Mouse (Mus musculus): ENCODE data around the gene Btbd18. TPM values are rescaled to one million over a fixed set of nuclear protein-coding genes. Genes with fewer than 3 reads are reported as not detected.

The Btbd18 gene
- polyA plus RNA-seq (2016; fragmentation: Nextera tagmentation; extraction: Ambion mirVana): 0.32 and 0.58 TPM in 2 replicates

- 92% methylated on average over 32 of the region's 32 CpGs for WGBS
- H3K4me1 ChIP-seq: no peaks in the 10 kb centered on the region
- DNase-seq (ENCODE audit: extremely low spot score, low spot score): no peak
- no peak within 1 kb of the TSS for H3K27ac ChIP-seq
- no peak within 1 kb of the TSS for H3K4me3 ChIP-seq
- no peaks in the 10 kb centered on the region for H3K36me3 ChIP-seq (replicated peaks)
- H3K27me3 ChIP-seq (ENCODE audit: poor library complexity, severe bottlenecking): no peaks in the 10 kb centered on the region
- H3K9me3 ChIP-seq: peaks cover 5% of the 10 kb centered on the region; the same call in 1 of the 2 replicates
Measured at GRCm38 (mm10) chr2:84658806-84659205, at the start of gene Btbd18. Btbd18 (plus strand) TSS chr2:84659079.

GRCm38 (mm10) chr2:84612764-84613163 is 46.1 kb upstream of the Btbd18 start:
- Histone ChIP-seq H3K27ac (no peak overlapping the region), H3K4me3 (no peak overlapping the region), H3K27me3 (ENCODE audit: poor library complexity, severe bottlenecking) (no peaks in the 10 kb centered on the region), H3K4me1 (no peaks in the 10 kb centered on the region), H3K36me3 (replicated peaks) (peaks cover 99% of the 10 kb centered on the region), H3K9me3 (no peaks in the 10 kb centered on the region)
- DNase-seq (ENCODE audit: extremely low spot score, low spot score): no peak
- WGBS: 91% methylated on average over 6 of the region's 6 CpGs

- Histone ChIP-seq H3K27me3 (ENCODE audit: poor library complexity, severe bottlenecking) (no peaks in the 10 kb centered on the region), H3K4me3 (no peak overlapping the region), H3K9me3 (no peaks in the 10 kb centered on the region), H3K27ac (no peak overlapping the region), H3K36me3 (replicated peaks) (peaks cover 80% of the 10 kb centered on the region), H3K4me1 (no peaks in the 10 kb centered on the region)
- 81% methylated on average over 3 of the region's 3 CpGs for WGBS
- DNase-seq (ENCODE audit: extremely low spot score, low spot score): no peak
Measured at GRCm38 (mm10) chr2:84617637-84618515, 41.0 kb upstream of the Btbd18 start.

DNA sequence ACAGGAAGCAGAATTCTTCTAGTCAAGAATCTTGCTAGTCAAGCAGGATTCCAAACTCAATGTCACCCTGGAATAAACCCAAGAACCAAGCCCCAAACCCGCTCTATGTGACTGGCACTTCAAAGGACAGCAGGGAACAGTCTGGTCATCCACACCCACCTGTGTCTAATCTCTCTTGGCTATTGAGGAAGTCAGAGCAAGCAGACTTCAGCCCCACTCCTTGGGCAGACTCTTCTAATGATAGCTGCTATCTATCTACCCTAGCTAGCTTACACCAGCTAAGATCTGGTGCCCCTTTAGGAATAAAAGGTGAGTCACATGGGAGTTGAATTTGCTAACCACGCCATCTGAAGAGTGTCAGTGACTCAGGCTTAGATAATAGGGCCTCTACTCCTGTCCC is 40.0 kb upstream of the Btbd18 start:
- H3K4me3 ChIP-seq: no peak overlapping the region
- no peaks in the 10 kb centered on the region for H3K27me3 ChIP-seq (ENCODE audit: poor library complexity, severe bottlenecking)
- 91% methylated on average over 2 of the region's 2 CpGs for WGBS
- H3K36me3 ChIP-seq (replicated peaks): peaks cover 71% of the 10 kb centered on the region
- DNase-seq (ENCODE audit: extremely low spot score, low spot score): no peak
- no peaks in the 10 kb centered on the region for H3K9me3 ChIP-seq
- no peak overlapping the region for H3K27ac ChIP-seq
- no peaks in the 10 kb centered on the region for H3K4me1 ChIP-seq

GRCm38 (mm10) chr2:84619646-84620340 is 39.1 kb upstream of the Btbd18 start:
- H3K36me3 ChIP-seq (replicated peaks): peaks cover 71% of the 10 kb centered on the region
- no peak overlapping the region for H3K4me3 ChIP-seq
- no peaks in the 10 kb centered on the region for H3K9me3 ChIP-seq
- H3K4me1 ChIP-seq: no peaks in the 10 kb centered on the region; the same call in 1 of the 2 replicates
- no peak overlapping the region for H3K27ac ChIP-seq
- 92% methylated on average over 21 of the region's 21 CpGs for WGBS
- no peak for DNase-seq (ENCODE audit: extremely low spot score, low spot score)
- no peaks in the 10 kb centered on the region for H3K27me3 ChIP-seq (ENCODE audit: poor library complexity, severe bottlenecking)

DNA sequence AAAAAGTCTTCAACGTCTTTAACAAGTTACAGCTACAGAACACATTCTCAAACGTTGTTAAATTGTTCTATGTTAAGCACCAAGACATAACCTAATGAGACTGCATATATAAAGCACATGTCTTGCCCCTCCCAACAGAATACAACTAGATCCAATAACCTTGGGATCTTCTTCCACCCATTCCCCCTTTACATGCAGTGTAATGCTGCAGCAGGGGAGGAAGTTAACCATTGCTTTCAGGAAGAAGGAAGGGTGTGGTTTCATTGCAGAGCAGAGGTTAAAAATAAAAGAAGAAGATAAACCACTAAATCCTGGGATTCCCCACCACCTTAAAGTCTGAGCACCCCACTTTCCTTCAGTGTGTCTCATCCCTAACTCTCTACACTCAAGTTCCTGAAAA is 36.2 kb upstream of the Btbd18 start:
- WGBS: 92% methylated on average over 2 of the region's 2 CpGs
- Histone ChIP-seq H3K36me3 (replicated peaks) (peaks cover 49% of the 10 kb centered on the region), H3K4me3 (no peak overlapping the region), H3K27ac (no peak overlapping the region), H3K27me3 (ENCODE audit: poor library complexity, severe bottlenecking) (no peaks in the 10 kb centered on the region), H3K4me1 (peaks cover 5% of the 10 kb centered on the region; the same call in 1 of the 2 replicates), H3K9me3 (no peaks in the 10 kb centered on the region)
- no peak for DNase-seq (ENCODE audit: extremely low spot score, low spot score)

DNA sequence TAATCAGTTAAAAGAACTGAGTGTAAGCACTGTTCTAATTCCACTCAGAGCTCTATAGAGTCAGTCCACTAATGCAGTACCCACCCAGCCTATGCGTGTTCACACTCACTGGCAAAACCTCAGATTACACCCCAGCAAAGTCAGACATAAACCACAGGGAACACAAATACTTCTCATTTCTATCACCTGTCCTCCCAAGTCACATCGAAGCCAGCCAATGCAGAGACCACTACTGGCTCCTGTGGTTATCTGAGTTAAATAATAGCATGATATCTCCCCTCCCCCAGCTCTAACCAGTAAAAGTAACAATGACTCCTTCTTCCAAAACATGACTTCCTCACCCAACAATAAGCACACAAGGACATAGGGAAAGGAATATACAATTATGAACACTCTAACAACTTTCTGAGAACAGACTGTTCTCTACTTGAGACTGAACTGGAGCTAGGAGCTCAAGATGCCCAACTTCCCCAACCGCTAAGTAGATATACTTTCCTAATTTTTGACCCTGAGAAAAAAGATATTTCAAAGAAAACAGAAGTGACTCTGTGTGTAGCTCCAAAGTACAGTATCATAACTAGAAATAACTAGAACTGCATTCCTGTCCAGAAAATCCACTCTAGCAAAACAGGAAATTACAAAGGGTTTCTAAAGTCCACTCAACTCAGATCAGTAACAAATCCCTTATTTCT is 35.3 kb upstream of the Btbd18 start:
- Histone ChIP-seq H3K27me3 (ENCODE audit: poor library complexity, severe bottlenecking) (no peaks in the 10 kb centered on the region), H3K4me1 (peaks cover 7% of the 10 kb centered on the region; the same call in 1 of the 2 replicates), H3K36me3 (replicated peaks) (peaks cover 44% of the 10 kb centered on the region), H3K9me3 (no peaks in the 10 kb centered on the region), H3K4me3 (no peak overlapping the region), H3K27ac (no peak overlapping the region)
- WGBS: 94% methylated on average over 3 of the region's 3 CpGs
- DNase-seq (ENCODE audit: extremely low spot score, low spot score): no peak

DNA sequence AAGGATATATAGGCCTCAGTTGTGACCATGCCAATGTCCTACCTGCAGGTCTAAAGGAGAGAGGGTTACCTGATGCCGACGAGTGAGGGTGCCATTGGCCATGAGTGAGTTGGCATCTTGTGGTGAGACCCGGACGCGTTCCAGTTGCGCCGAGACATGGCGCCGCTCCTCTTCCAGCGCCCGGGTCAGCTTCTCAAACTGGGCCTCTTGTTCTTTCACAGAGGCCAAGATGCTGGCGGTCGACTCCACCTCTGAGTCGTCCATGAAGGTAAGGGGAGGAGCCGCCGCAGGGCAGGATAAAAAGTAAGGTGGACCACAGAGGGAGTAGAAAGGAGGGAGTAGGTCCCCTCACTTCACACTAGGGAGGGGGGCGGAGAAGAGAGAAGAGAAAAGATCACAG is 34.7 kb upstream of the Btbd18 start:
- Histone ChIP-seq H3K4me3 (no peak overlapping the region), H3K27ac (no peak overlapping the region), H3K4me1 (peaks cover 7% of the 10 kb centered on the region; the same call in 1 of the 2 replicates), H3K27me3 (ENCODE audit: poor library complexity, severe bottlenecking) (no peaks in the 10 kb centered on the region), H3K36me3 (replicated peaks) (peaks cover 43% of the 10 kb centered on the region), H3K9me3 (no peaks in the 10 kb centered on the region)
- WGBS: 92% methylated on average over 17 of the region's 17 CpGs
- DNase-seq (ENCODE audit: extremely low spot score, low spot score): no peak

- H3K4me1 ChIP-seq: peaks cover 7% of the 10 kb centered on the region; the same call in 1 of the 2 replicates
- H3K27ac ChIP-seq: no peak overlapping the region
- 84% methylated on average over 7 of the region's 7 CpGs for WGBS
- no peak overlapping the region for H3K4me3 ChIP-seq
- peaks cover 26% of the 10 kb centered on the region for H3K36me3 ChIP-seq (replicated peaks)
- no peaks in the 10 kb centered on the region for H3K9me3 ChIP-seq
- DNase-seq (ENCODE audit: extremely low spot score, low spot score): no peak
- no peaks in the 10 kb centered on the region for H3K27me3 ChIP-seq (ENCODE audit: poor library complexity, severe bottlenecking)
Measured at GRCm38 (mm10) chr2:84626366-84626975, 32.4 kb upstream of the Btbd18 start.

DNA sequence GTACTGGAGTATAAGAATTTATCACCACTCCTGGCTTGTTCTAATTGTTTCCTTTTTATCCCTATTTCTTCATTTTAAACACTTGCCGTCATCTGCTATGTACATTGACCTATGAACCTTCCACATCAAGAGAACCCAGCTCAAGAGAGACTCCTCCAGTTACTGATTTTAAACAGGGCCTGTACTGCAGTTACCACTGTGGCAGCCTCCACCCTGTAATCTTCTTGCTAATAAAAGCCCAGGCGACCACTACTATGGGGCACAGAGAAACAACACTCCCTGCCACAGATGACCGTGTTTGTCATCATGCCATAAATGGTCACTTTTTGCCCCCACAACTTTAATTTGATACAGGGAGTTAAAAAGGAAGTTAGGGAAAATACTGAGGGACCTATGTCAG is 31.8 kb upstream of the Btbd18 start:
- peaks cover 30% of the 10 kb centered on the region for H3K36me3 ChIP-seq (replicated peaks)
- 78% methylated on average over 3 of the region's 3 CpGs for WGBS
- no peaks in the 10 kb centered on the region for H3K27me3 ChIP-seq (ENCODE audit: poor library complexity, severe bottlenecking)
- DNase-seq (ENCODE audit: extremely low spot score, low spot score): no peak
- peaks cover 9% of the 10 kb centered on the region; the same call in 1 of the 2 replicates for H3K4me1 ChIP-seq
- H3K27ac ChIP-seq: no peak overlapping the region
- no peaks in the 10 kb centered on the region for H3K9me3 ChIP-seq
- H3K4me3 ChIP-seq: no peak overlapping the region

GRCm38 (mm10) chr2:84632001-84632400 is 26.9 kb upstream of the Btbd18 start:
- Histone ChIP-seq H3K27ac (no peak overlapping the region), H3K36me3 (replicated peaks) (peaks cover 15% of the 10 kb centered on the region), H3K9me3 (no peaks in the 10 kb centered on the region), H3K27me3 (ENCODE audit: poor library complexity, severe bottlenecking) (no peaks in the 10 kb centered on the region), H3K4me1 (peaks cover 54% of the 10 kb centered on the region), H3K4me3 (no peak overlapping the region)
- DNase-seq (ENCODE audit: extremely low spot score, low spot score): no peak
- 96% methylated on average over 1 of the region's 1 CpGs for WGBS

- Histone ChIP-seq H3K27ac (peak overlapping the region; percentile 74), H3K36me3 (replicated peaks) (peaks cover 15% of the 10 kb centered on the region), H3K4me3 (no peak overlapping the region), H3K27me3 (ENCODE audit: poor library complexity, severe bottlenecking) (no peaks in the 10 kb centered on the region), H3K4me1 (peaks cover 59% of the 10 kb centered on the region), H3K9me3 (no peaks in the 10 kb centered on the region)
- 5% methylated on average over 3 of the region's 3 CpGs for WGBS
- DNase-seq (ENCODE audit: extremely low spot score, low spot score): no peak
Measured at GRCm38 (mm10) chr2:84632999-84633398, 25.9 kb upstream of the Btbd18 start.
